Mouse (Mus musculus): ENCODE results near the gene Nipsnap3a.

Gene Nipsnap3a

DNA sequence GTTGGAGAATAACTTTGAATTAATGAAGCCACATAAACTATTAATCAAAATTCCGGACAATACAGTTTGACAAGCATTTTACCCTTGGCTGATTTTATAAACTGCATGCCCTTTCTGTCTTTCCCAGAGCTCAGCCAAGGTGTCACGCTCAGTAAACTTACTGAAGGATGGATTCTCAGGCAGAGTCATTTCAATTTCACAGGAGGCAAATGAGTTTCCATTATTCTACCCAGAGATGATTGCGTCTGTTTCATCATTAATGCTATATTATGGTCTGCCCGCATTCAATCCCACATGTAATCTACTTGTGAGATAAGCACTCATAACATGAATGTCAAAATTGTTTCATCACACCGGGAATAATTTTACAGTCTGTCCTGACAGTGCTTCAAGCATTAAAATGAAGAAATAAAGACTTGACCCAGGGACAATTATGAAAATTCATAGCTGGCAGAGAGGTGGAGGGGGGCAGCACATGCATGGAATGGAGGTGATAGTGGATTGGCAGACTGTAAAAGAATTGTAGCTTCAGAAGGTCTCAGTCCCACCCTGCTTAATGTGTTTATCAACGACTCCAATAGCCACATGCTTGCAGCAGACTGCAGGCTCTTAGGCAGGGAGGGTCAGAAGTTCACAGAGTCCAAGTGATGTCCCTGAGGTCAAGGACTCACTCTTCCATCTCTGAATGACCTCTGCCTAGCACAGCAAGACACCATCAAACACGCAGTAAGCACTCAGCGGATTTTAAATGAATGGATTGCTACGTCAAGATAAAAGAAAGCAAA, 57.4 kb downstream of the Nipsnap3a start:
- in situ Hi-C loops (cut with MboI, MseI), result no loop called here

Data from regulatory T cell (primary cell).